Mouse (Mus musculus): ENCODE measurements around the gene Lman2.

- TF ChIP-seq TAL1 (IDR thresholded peaks at IDR 0.05; ENCODE audit: low read length) (no peak), GATA1 (IDR thresholded peaks at IDR 0.05; ENCODE audit: low read length) (no peak)
These were observed 24.2 kb downstream of the Lman2 start for GRCm38 (mm10) chr13:55338131-55339054.

Measured in erythroblast, embryonic 14.5 days (primary cell).